Mouse (Mus musculus) megakaryocyte, embryonic 14.5 days (primary cell): ENCODE data around the gene Tars2.

Source experiments
- FLI1 ChIP-seq: IDR thresholded peaks from 2 replicates; pipeline ENCODE4 v1.6.1; 2012; ENCODE audit warnings: low read length, inconsistent platforms, mixed read lengths
- GATA1 ChIP-seq: IDR thresholded peaks from 3 replicates; pipeline ENCODE4 v1.6.1; 2012; ENCODE audit warnings: mixed read lengths, low read length, inconsistent platforms, borderline replicate concordance

DNA sequence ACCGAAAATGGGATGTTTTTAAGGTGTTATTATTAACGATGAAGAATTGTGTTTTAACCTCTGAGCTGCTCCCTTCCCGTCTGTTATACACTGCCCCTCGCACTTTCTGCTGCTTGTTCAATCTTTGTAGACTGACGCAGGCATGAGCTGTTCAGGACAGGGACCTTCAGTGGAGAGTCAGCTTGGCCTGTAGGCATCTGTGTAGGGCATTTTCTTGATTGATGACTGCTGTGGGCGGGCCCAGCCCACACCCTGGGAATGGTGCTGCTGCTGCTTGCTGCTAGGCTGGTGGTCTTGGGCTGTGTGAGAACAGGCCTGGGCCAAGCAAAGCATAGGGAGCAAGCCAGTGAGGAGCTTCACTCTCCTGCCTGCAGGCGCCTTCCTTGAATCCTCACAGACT, 29.6 kb downstream of the Tars2 start:
- TF ChIP-seq GATA1: no peak
- no peak for TF ChIP-seq FLI1
